Mouse (Mus musculus) G1E (cell line): Measurements from ENCODE around the gene Serp2.

ENCODE experiments used
- CTCF ChIP-seq: IDR thresholded peaks from 2 replicates; pipeline ENCODE4 v1.5.1; 2012; ENCODE audit warnings: low read depth, low read length, inconsistent platforms, mixed read lengths
- GATA2 ChIP-seq: IDR thresholded peaks from 2 replicates; pipeline ENCODE4 v1.6.1; 2012; ENCODE audit warnings: low read depth, low read length, inconsistent platforms, borderline replicate concordance
- POLR2AphosphoS5 ChIP-seq: IDR thresholded peaks from 2 replicates; pipeline ENCODE4 v1.6.1; 2012; ENCODE audit warnings: low read depth, low read length, inconsistent platforms; ENCODE audit not compliant: insufficient replicate concordance
- TAL1 ChIP-seq: conservative IDR thresholded peaks from 2 replicates; pipeline ENCODE4 v1.6.1; 2012; ENCODE audit warnings: low read depth, low read length, inconsistent platforms, mixed read lengths

GRCm38 (mm10) chr14:76590134-76590533 is 33.4 kb upstream of the Serp2 start:
- TF ChIP-seq CTCF (no peak), TAL1 (no peak), POLR2AphosphoS5 (no peak), GATA2 (no peak)
